ENCODE assay signal across 27 mouse cellular contexts in genomic region chr2:120655905-120656304, GRCm38 (mm10).
"Had no signal": no experiment of that assay in that cellular context is flagged by ENCODE, and none has a peak within 500 bp of the region (broad histone marks: within the 10 kb centered on the region; RNA-seq: fewer than 3 reads in every experiment).

No protein-coding gene starts in this region.

- H3K27me3 ChIP-seq: embryonic facial prominence, embryonic 12.5 days; embryonic facial prominence, embryonic 13.5 days; embryonic facial prominence, embryonic 15.5 days; forebrain, embryonic 12.5 days; forebrain, embryonic 13.5 days; forebrain, embryonic 15.5 days had no signal

- H3K27ac ChIP-seq: embryonic facial prominence, embryonic 10.5 days; embryonic facial prominence, embryonic 12.5 days; embryonic facial prominence, embryonic 13.5 days; embryonic facial prominence, embryonic 15.5 days; forebrain, embryonic 10.5 days; forebrain, embryonic 12.5 days; forebrain, embryonic 13.5 days; forebrain, embryonic 15.5 days; gastrocnemius, adult 2 months; heart, adult 2 months had no signal

- ATAC-seq: forebrain, embryonic 13.5 days; forebrain, embryonic 14.5 days; forebrain, embryonic 15.5 days; forebrain, embryonic 16.5 days; forebrain, postnatal 0 days had no signal

- H3K4me2 ChIP-seq: embryonic facial prominence, embryonic 12.5 days; embryonic facial prominence, embryonic 13.5 days; embryonic facial prominence, embryonic 15.5 days; forebrain, embryonic 12.5 days; forebrain, embryonic 13.5 days; forebrain, embryonic 15.5 days had no signal

- H3K4me3 ChIP-seq: embryonic facial prominence, embryonic 10.5 days; embryonic facial prominence, embryonic 12.5 days; embryonic facial prominence, embryonic 13.5 days; embryonic facial prominence, embryonic 15.5 days; erythroblast, embryonic 14.5 days; forebrain, embryonic 10.5 days; forebrain, embryonic 12.5 days; forebrain, embryonic 13.5 days; forebrain, embryonic 15.5 days; gastrocnemius, adult 2 months; heart, adult 2 months had no signal

- H3K9ac ChIP-seq: embryonic facial prominence, embryonic 12.5 days; embryonic facial prominence, embryonic 13.5 days; embryonic facial prominence, embryonic 15.5 days; forebrain, embryonic 12.5 days; forebrain, embryonic 13.5 days; forebrain, embryonic 15.5 days; forebrain, postnatal 0 days had no signal

- DNase-seq: cerebellum, adult 8-10 months; cerebellum, adult 9-10 months; cerebellum, adult 9-11 months; cerebellum, postnatal 10 days; cerebellum, postnatal 14 days; cerebellum, postnatal 25 days; cerebellum, postnatal 36 days; embryo, embryonic 11 days; forebrain, postnatal 0 days; gastrocnemius, adult 2 months; gastrocnemius, postnatal 10 days; gastrocnemius, postnatal 14 days; gastrocnemius, postnatal 25 days; gastrocnemius, postnatal 36 days; heart, adult 18-20 months; heart, adult 2 months had no signal

- H3K9me3 ChIP-seq: embryonic facial prominence, embryonic 10.5 days; embryonic facial prominence, embryonic 12.5 days; embryonic facial prominence, embryonic 13.5 days; embryonic facial prominence, embryonic 15.5 days; forebrain, embryonic 10.5 days; forebrain, embryonic 12.5 days; forebrain, embryonic 13.5 days; forebrain, embryonic 15.5 days had no signal

- H3K36me3 ChIP-seq: embryonic facial prominence, embryonic 10.5 days; embryonic facial prominence, embryonic 12.5 days; embryonic facial prominence, embryonic 13.5 days; embryonic facial prominence, embryonic 15.5 days; forebrain, embryonic 10.5 days; forebrain, embryonic 12.5 days; forebrain, embryonic 15.5 days had no signal

- H3K4me1 ChIP-seq: embryonic facial prominence, embryonic 10.5 days; embryonic facial prominence, embryonic 12.5 days; embryonic facial prominence, embryonic 13.5 days; forebrain, embryonic 10.5 days; forebrain, embryonic 12.5 days; forebrain, embryonic 13.5 days; forebrain, embryonic 15.5 days had no signal
